Mouse (Mus musculus) thymus, adult 2 months (tissue): Measurements from ENCODE around the gene Stx8.

Source experiments
- CTCF ChIP-seq: fragments of 200-500 bp; IDR thresholded peaks from 2 replicates; pipeline ENCODE4 v1.5.1; 2012; ENCODE audit warnings: mild to moderate bottlenecking, control low read depth, low read length, moderate library complexity, borderline replicate concordance; ENCODE audit not compliant: control insufficient read depth, poor library complexity, insufficient read depth; ENCODE audit errors: extremely low read depth
- POLR2A ChIP-seq: fragments of 200-500 bp; IDR thresholded peaks from 2 replicates; pipeline ENCODE4 v1.6.1; 2012; ENCODE audit warnings: mild to moderate bottlenecking, low read length, control low read depth, moderate library complexity; ENCODE audit not compliant: control insufficient read depth, poor library complexity, insufficient read depth; ENCODE audit errors: extremely low read depth

- TF ChIP-seq POLR2A = no peak
- TF ChIP-seq CTCF = no peak
Measured at GRCm38 (mm10) chr11:68188695-68189201, 222.8 kb downstream of the Stx8 start.
